Mouse (Mus musculus) testis, adult 2 months (tissue): ENCODE results near the gene Btaf1. TPM values are rescaled to one million over a fixed set of nuclear protein-coding genes. Genes with fewer than 3 reads are reported as not detected.

ENCODE experiments used
- H3K27ac ChIP-seq: fragments of 200-500 bp; 2 replicates; pipeline ENCODE4 v1.5.1; 2012; ENCODE audit warnings: low read depth, low read length; ENCODE audit not compliant: control insufficient read depth, insufficient read depth
- H3K27me3 ChIP-seq: fragments of 200-500 bp; 2 replicates; pipeline ENCODE4 v1.6.1; 2012; ENCODE audit warnings: mild to moderate bottlenecking, low read length, moderate library complexity; ENCODE audit not compliant: control insufficient read depth, insufficient read depth
- H3K36me3 ChIP-seq: fragments of 200-500 bp; 2 replicates; pipeline ENCODE4 v1.6.1; 2012; ENCODE audit warnings: mild to moderate bottlenecking, low read length; ENCODE audit not compliant: control insufficient read depth, insufficient read depth
- H3K4me1 ChIP-seq: fragments of 200-500 bp; 2 replicates; pipeline ENCODE4 v1.6.1; 2012; ENCODE audit warnings: low read length; ENCODE audit not compliant: control insufficient read depth, insufficient read depth
- H3K4me3 ChIP-seq: fragments of 200-500 bp; 2 replicates; pipeline ENCODE4 v1.5.1; 2012; ENCODE audit warnings: low read depth, mild to moderate bottlenecking, low read length, moderate library complexity, mixed read lengths; ENCODE audit not compliant: control insufficient read depth
- CTCF ChIP-seq: fragments of 200-500 bp; IDR thresholded peaks from 2 replicates; pipeline ENCODE4 v1.5.1; 2012; ENCODE audit warnings: low read depth, mild to moderate bottlenecking, inconsistent platforms, low read length, moderate library complexity; ENCODE audit not compliant: control insufficient read depth, insufficient read depth, insufficient replicate concordance
- POLR2A ChIP-seq: fragments of 200-500 bp; IDR thresholded peaks from 2 replicates; pipeline ENCODE4 v1.6.1; 2012; ENCODE audit warnings: low read depth, mild to moderate bottlenecking, inconsistent platforms, low read length, moderate library complexity; ENCODE audit not compliant: control insufficient read depth
- polyA plus RNA-seq: library from polyadenylated mRNA; depleted of rRNA; stranded (reverse); fragments of >200 nt; gene quantifications from 2 replicates; pipeline ENCODE4 v1.2.3, GENCODE M21; 2012; rRNA removed

The Btaf1 gene
- polyA plus RNA-seq, 1 experiment: 16.7 TPM

DNA sequence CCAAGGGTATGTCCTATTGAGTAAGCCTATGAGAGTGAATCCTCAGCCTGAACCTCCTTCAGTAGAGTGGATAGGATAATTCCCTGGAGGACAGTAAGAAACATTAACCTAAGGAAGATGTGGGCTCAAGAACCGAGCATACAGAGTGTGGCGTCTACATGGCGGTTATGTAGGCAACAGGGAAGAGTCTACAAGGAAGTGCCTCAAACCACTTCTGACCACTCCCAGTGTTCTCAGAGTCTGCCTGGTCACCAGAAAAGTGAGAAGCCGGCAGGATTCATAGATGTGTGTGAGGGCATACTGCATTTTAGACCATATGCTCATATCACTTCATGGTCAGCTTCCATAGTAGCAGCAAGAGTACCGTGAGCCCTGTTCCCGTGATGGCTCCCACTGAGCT, 122.6 kb downstream of the Btaf1 start:
- TF ChIP-seq POLR2A: no peak
- no peak for TF ChIP-seq CTCF
- Histone ChIP-seq H3K27ac (no peak overlapping the region), H3K36me3 (no peaks in the 10 kb centered on the region)

DNA sequence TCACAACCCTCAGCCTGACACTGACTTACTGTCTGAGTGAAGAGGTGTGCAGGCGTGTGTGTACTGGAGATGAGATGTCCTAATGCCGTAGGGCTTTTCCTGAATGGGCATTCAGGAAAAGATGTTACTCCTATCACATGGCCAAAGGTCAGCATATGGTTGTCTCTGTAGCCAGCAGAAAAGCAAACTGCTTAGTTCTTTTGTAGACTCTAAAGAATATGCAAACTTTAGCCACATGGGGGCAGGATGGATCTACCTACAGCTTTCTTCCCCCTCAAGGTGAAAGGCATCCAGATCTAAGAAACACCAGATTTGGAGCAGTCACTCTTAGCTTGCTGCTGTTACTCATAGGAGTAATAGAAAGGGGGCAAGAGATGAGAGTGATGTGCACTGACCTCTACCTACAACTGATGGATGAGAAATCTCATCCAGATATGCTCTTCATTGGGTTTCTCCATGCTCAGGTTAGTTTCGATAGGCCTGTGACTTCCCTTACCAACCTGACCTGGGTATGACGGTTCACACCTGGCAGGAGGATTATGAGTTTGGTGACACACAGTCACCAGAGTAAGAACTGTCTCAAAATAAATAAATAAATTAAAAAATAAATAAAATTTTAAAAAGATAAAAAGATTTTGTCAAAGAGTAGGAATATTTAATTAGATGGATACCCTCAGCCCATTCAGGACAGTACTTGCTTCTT, 124.9 kb downstream of the Btaf1 start:
- H3K4me1 ChIP-seq: no peaks in the 10 kb centered on the region
- H3K36me3 ChIP-seq: no peaks in the 10 kb centered on the region
- H3K27me3 ChIP-seq: no peaks in the 10 kb centered on the region
- no peak overlapping the region for H3K4me3 ChIP-seq
- H3K27ac ChIP-seq: no peak overlapping the region
- TF ChIP-seq CTCF (no peak), POLR2A (no peak)

More for the DNA sequence above, 122.6 kb downstream of the Btaf1 start:
- no peaks in the 10 kb centered on the region for H3K4me1 ChIP-seq
- H3K27me3 ChIP-seq: no peaks in the 10 kb centered on the region
- H3K4me3 ChIP-seq: no peak overlapping the region

DNA sequence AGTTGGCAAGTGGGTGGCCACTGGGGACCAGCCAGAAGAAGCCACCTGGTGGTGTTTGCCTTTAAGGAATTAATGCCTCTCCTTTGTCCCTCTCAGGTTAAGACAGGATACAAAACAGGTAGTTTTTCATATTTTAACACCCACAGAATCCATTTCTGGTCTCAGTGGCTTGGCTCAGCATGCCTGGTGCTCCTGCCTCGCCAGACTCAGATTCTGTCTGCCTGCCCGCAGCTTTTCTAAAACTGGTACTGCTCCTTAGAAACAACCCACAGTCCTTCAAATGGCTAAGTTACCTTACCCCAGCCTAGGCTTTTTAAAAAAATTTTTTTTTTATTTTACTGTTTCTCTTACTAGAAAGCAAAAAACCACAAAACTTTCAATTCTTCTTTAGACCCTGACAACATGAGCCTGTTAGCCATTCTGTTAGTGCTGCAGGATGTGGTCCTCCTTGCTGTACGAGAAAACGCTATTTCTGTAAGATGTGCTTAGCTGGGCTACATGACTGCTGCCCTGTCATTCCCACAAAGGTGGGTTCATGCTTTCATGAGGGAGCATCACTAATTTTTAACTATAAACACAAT, 130.2 kb downstream of the Btaf1 start:
- H3K27me3 ChIP-seq: no peaks in the 10 kb centered on the region
- H3K4me1 ChIP-seq: no peaks in the 10 kb centered on the region
- no peak for TF ChIP-seq POLR2A
- no peak overlapping the region for H3K27ac ChIP-seq
- H3K36me3 ChIP-seq: no peaks in the 10 kb centered on the region
- no peak overlapping the region for H3K4me3 ChIP-seq

DNA sequence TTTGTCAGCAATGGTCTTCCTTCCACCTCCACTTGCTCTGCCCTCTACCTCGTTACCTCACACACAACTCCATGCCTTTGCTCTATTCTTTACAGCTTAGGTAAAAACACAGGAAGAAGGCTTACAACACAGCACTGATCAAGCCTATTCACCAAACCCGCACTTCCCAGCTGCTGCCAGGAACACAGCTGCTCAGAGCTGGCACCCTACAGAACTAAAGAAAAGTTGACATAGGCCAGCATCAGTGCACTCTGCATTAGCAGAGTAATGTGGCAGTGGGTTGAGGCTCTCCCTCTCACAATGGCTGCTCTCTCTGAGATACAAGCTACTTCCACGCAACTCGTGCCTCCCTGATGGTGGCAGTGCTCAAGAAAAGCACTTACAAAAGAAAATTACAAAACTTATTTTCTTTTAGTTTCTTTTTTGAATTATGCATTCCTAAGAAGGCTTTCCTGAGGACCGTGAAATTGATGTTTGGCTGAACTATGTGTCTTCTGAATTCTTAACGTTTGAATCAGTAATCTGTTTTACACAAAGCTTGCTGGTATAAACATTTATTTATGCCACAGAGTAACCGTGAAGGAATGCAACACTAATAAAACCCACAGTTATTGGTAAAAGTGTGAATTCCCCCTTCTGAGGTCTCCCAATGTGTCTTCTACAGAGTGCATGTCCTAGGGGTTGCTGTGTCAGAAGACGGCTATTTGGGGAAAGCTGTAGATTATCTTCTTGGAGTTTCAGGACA, 131.5 kb downstream of the Btaf1 start:
- H3K36me3 ChIP-seq: no peaks in the 10 kb centered on the region
- no peaks in the 10 kb centered on the region for H3K27me3 ChIP-seq
- H3K4me1 ChIP-seq: no peaks in the 10 kb centered on the region
- TF ChIP-seq POLR2A: no peak
- no peak for TF ChIP-seq CTCF
- H3K4me3 ChIP-seq: no peak overlapping the region
- no peak overlapping the region for H3K27ac ChIP-seq

DNA sequence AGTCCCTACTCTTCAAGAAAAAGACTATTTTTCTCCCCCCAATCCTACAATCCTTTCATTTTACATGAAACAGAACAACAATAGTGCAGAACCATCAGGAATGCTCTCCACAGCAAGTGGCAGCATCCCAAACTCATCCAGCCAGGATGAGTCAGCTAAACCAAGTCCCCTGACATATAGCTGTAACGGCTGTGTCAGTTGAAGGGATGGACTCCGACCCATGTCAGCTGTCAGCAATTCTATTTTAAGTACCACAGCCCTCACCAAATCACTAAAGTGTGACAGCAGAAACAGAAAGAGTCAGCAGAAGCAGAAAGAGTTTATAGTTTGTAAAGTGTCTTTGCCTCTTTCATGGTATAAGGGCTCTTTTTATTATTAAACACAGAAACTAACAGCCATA, 133.7 kb downstream of the Btaf1 start:
- Histone ChIP-seq H3K27me3 (no peaks in the 10 kb centered on the region), H3K27ac (no peak overlapping the region), H3K4me1 (no peaks in the 10 kb centered on the region), H3K36me3 (no peaks in the 10 kb centered on the region), H3K4me3 (no peak overlapping the region)
- no peak for TF ChIP-seq CTCF
- TF ChIP-seq POLR2A: no peak

DNA sequence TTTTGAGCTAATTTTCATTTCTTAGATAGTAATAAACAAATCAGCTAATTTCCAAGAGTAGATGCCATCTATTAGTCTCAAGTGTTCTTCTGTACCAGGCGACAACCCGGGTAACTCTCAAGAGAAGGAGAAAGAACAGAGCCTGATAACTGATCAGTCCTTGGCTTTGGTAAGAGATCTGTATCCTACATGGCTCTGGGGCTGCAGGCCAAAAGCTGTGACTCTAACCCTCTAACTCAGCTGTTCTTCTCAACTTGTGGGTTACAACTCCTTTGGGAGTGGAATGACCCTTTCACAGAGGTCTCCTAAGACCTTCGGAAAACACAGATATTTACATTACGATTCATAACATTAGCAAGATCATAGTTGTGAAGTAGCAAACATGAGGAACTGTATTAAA, 134.2 kb downstream of the Btaf1 start:
- Histone ChIP-seq H3K27ac (no peak overlapping the region), H3K4me1 (no peaks in the 10 kb centered on the region), H3K27me3 (no peaks in the 10 kb centered on the region), H3K36me3 (no peaks in the 10 kb centered on the region), H3K4me3 (no peak overlapping the region)
- TF ChIP-seq CTCF: no peak
- no peak for TF ChIP-seq POLR2A

Other genes with a start within 250 kb of the Btaf1 start
- gene Ppp1r3c, start 189.4 kb upstream of the Btaf1 start, polyA plus RNA-seq: 1.5 and 1.8 TPM in 2 replicates
- 7.5 and 10.7 TPM in 2 replicates for gene Tnks2, start 91.8 kb upstream of the Btaf1 start, polyA plus RNA-seq
- gene Fgfbp3, start 6.5 kb upstream of the Btaf1 start, polyA plus RNA-seq: 0.16 and 0.55 TPM in 2 replicates